Mouse (Mus musculus) megakaryocyte, embryonic 14.5 days (primary cell): Measurements from ENCODE around the gene Rgs16.

Experiments
- FLI1 ChIP-seq: IDR thresholded peaks from 2 replicates; pipeline ENCODE4 v1.6.1; 2012; ENCODE audit warnings: low read length, inconsistent platforms, mixed read lengths
- GATA1 ChIP-seq: IDR thresholded peaks from 3 replicates; pipeline ENCODE4 v1.6.1; 2012; ENCODE audit warnings: mixed read lengths, low read length, inconsistent platforms, borderline replicate concordance

GRCm38 (mm10) chr1:153698311-153699084 lies 41.7 kb upstream of the Rgs16 start:
- TF ChIP-seq GATA1 (no peak), FLI1 (no peak)
